Mouse (Mus musculus): ENCODE data around the gene Il17f.
"Not testable (repeated sequence)": the region's sequence is repeated elsewhere in the genome, so short reads cannot be mapped to it uniquely, and the experiment has no call there.

The Il17f gene

DNA sequence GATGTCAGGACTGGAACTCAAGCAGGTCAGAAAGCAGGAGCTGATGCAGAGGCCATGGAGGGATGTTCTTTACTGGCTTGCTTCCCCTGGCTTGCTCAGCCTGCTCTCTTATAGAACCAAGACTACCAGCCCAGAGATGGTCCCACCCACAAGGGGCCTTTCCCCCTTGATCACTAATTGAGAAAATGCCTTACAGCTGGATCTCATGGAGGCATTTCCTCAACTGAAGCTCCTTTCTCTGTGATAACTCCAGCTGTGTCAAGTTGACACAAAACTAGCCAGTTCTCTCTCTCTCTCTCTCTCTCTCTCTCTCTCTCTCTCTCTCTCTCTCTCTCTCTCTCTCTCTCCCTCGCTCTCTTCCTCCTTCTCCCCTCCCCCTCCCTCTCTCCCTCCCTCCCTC lies at the start of gene Il17f:
TSS of gene Il17f (minus strand) at position 101 of the 400 bp plus-strand sequence.
- not testable (repeated sequence) for DNase-seq (ENCODE audit: low read depth)

DNA sequence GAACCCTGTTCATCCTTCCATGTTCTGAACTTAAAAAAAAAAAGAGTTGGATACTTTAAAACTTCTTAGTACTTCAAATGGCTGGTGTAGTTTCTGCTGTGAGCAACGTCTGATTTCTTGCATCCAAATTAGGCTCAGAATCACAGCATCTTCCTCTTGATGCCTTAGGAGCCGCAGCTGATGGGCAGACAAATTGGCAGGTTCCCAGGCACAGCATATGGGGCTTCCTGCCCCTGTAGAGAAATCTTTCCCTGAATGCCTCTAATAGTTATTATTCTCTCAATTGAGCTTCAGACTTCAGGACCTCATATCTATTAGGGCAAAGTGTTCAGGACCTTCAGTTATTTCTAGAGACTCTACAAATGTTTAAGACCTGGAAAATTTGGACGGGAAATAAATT lies 49.5 kb upstream of the Il17f start:
- DNase-seq (ENCODE audit: low read depth) = no peak

DNA sequence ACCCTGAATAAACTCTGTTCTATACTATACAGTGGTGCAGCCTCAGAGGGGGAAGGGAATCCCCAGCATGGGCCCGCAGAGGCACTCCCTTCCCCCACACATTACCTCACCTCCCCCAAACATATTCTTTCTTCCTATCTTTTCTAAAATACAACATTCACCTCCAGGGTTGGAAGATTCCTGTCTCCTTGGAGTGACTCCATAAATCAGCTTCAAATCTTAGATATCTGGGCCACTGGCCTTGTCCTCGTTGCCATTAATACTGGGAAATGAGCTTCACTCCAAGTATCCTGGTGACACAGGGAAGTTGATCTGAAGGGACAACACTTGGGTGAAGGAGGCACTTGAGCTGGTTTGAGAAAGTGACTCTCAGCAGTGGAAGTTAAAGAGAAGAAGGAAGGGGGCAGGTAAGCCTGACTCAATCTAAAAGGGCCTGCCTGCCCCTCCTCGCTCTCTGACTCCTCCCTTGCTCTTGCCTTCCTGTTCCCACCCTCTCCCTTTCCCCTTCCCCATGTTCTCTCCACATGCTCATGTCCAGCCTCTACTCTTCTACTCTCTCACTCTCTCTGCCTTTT lies 46.2 kb upstream of the Il17f start:
- DNase-seq (ENCODE audit: low read depth) = no peak

- DNase-seq (ENCODE audit: low read depth) = no peak
Observed at GRCm38 (mm10) chr1:20833141-20833511, 42.7 kb upstream of the Il17f start.

DNA sequence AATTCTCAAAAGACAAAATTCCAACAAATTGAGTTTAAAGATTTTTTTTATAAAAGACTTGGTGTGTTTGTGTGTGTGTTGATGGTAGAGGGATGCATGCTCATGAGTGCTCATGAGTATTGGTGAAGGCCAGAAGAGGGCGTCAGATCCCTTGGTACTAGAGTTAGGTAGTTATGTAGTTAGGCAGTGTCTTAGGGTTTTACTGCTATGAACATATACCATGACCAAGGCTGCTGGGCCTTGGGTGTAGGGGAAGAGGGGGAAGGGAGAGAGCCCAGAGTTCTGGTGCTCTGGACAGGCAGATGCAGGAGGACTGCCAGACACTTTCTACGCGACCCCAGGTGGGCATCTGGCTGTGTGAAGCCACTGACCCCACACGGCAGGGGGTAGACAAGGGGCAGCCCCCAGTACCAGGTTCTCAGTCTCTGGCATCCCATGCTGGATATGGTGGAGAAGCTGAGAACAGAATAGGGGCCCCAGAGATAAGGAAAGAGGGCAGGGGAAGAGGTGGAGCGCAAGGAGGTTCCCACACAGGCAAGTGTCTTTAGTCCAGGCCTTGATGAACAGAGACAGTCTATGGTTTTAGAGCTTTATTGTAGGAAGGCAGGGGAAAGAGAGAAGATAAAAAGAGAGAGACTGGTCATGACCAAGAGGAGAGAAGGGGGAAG lies 42.2 kb upstream of the Il17f start:
- no peak for DNase-seq (ENCODE audit: low read depth)

GRCm38 (mm10) chr1:20830546-20830945 lies 40.1 kb upstream of the Il17f start:
- DNase-seq (ENCODE audit: low read depth) = no peak

GRCm38 (mm10) chr1:20828061-20828460 lies 37.6 kb upstream of the Il17f start:
- DNase-seq (ENCODE audit: low read depth) = no peak

DNA sequence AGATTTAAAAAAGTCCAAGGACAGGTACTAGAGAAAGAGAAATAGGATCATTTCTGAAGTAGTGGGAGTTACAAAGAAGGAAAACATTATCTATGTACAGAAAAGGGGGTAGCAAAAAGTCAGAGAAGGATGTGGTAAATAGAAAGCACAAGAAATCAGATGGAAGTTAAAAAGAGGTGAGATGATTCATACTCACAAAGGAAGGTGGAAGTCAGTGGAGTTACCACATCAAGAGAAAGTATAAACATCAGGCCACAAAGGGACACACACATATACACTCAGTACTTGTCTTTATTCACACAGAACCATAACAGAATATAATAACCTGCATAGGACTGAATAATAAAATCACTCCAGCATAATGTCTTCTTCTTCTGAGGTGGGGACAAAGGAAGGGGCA lies 34.6 kb upstream of the Il17f start:
- DNase-seq (ENCODE audit: low read depth) = no peak

GRCm38 (mm10) chr1:20823906-20824305 lies 33.5 kb upstream of the Il17f start:
- no peak for DNase-seq (ENCODE audit: low read depth)

- no peak for DNase-seq (ENCODE audit: low read depth)
Observed at GRCm38 (mm10) chr1:20823471-20823870, 33.1 kb upstream of the Il17f start.

DNA sequence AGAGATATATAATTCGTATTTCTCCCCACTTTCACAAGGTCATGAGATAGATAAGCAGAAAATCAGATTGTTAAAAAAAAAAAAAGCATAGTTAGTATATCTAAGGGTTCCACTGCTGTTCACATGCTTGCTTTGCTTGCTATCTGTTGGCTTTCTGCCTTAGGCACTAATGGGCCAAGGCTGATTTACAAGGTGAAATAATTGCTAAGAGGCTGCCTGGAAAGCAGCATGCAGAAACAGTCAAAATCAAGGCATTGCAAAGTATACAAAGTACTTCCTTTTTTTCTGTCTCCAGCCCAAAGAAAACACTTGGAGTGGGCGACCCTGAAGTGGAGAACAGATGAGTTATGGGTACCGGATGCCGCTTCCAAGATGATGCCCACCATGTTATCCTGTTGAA lies 30.5 kb upstream of the Il17f start:
- DNase-seq (ENCODE audit: low read depth) = no peak

DNA sequence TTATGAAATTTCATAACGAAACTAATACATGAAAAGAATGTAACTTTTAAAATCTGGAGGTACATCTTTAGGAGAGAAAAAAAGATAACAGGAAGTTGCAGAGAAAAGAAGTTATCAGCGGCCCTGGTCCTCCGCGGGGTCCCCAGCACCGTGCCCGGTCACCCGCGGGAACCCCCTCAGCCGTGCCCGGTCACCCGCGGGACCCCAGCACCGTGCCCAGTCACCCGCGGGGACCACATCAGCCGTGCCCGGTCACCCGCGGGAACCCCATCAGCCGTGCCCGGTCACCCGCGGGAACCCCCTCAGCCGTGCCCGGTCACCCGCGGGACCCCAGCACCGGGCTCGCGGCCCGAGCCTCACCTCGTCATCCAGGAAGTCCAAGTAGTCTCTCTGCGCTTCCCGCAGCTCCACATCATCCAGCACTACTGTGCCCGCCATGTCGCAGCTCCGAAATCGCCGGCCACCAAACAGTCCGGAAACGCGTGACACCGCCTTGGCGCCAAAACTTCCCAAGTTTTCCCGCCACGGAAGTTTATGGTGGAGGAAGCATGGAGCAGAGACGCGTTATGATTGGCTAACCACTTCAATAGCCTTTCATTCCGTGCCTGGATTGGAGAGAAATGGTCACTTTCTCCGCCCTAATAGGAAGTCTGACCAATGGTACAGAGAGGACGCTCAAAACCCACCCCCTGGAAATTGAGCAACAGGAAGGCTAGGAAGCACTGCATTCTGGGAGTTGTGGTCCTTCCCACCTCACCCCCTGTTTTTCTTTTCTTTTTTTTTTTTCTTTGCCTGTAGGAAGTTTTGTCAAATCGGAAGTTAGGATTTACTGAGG lies 29.6 kb upstream of the Il17f start, which contains the start of gene Mcm3:
TSS of gene Mcm3 (minus strand) at position 542 of the 835 bp plus-strand sequence.
- DNase-seq (ENCODE audit: low read depth) = peak; percentile 95

DNA sequence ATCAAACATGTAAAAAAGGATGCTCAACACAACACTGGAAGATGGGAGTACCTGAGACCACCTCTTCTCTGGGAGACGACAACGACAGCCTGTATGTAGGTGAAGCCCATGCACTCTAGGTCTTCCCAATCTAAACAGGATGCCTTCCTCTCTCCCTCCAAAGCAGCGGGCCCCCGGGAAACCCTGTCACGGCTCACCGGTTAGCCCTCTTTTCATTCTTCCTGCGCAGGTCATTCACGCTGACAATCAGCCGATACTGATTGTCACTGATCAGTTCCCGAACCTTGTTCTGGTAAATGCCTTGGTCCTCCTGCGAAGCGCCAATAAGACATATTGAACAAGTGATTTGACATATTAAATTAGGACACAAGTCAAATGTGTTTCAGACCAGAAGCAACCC lies 27.2 kb upstream of the Il17f start:
- DNase-seq (ENCODE audit: low read depth) = no peak

DNA sequence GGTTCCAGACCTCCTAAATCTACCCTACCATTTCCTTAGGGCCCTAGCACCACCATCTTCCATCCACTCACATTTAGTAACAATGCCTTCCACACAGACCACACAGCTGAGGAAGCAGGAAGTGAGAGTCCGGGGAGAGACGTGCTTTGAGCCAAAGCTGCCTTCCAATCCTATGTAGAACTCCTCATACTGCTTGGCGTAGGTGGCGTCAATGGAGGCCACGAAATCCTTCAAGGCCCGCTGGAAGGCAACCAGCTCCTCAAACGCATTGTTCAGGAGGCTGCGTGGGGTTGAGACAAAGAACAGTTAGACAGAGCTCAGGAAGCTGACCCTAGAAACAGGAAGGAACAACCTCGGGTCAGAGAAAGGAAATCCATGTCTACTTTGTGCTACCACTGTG lies 26.8 kb upstream of the Il17f start:
- DNase-seq (ENCODE audit: low read depth) = no peak

- DNase-seq (ENCODE audit: low read depth) = no peak
Observed at GRCm38 (mm10) chr1:20814521-20814920, 24.1 kb upstream of the Il17f start.

- DNase-seq (ENCODE audit: low read depth) = no peak
Observed at GRCm38 (mm10) chr1:20804526-20804925, 14.1 kb upstream of the Il17f start.

- peak; percentile 8 for DNase-seq (ENCODE audit: low read depth)
Observed at GRCm38 (mm10) chr1:20801682-20802390, 11.4 kb upstream of the Il17f start.

DNA sequence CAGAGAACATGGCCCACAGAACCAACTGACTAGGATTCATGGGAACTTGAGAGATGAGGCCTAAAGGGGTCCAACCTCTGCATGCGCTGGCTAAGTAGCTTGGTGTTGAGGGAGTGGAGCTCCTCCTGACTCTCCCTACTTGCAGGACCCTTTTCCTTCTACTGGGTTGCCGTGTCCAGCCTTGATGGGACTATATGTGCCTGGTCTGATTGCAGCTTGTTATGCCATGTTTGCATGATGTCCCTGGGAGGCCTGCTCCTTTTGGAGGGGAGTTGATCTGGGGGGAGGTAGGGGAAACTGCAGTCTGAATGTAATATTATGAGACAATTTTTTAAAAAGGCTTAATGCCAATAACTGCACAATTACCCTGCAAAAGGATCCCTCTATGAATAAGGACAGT lies 10.9 kb upstream of the Il17f start:
- no peak for DNase-seq (ENCODE audit: low read depth)

DNA sequence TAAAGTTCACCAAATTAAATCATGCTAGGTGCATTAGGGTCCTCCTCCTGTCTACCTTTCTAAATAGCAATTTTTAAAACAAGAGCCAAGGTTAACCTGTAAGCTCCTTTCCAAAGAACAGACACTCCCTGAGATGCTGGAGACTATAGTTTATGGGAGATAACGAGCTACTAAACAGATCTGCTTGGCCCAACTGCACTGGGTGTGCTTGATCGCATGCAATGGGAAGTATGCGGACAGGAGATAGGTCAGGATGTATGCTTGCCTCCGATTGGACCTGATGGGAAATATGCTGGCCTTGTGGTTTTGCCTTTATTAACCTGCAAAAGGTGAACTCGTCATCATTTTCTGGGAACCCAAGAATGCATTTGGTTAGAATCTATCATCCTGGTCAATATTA lies 4.8 kb upstream of the Il17f start:
- no peak for DNase-seq (ENCODE audit: low read depth)

GRCm38 (mm10) chr1:20794760-20795159 lies 4.3 kb upstream of the Il17f start:
- no peak for DNase-seq (ENCODE audit: low read depth)

DNA sequence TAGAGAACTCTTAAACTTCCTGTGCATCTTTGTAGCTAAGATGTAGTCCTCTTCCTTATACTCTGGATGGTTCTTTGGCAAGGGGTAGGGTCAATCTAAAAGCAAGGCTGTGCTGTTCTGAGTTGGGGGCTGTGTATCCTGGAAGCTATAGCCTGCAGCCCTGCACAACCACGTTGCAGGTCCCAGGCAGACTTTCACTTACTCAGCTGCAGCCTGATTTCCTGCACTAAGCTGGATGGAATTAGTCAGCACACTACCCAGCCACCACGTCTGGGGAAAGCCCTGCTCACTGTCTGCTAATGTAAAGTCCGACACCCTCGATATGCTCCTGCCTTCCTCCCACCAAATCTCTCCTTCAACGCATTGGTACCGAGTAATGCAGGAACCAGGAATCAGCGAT lies 997 bp upstream of the Il17f start:
- peak; percentile 0 for DNase-seq (ENCODE audit: low read depth)

GRCm38 (mm10) chr1:20788419-20788818 lies 2.0 kb downstream of the Il17f start:
- no peak for DNase-seq (ENCODE audit: low read depth)

DNA sequence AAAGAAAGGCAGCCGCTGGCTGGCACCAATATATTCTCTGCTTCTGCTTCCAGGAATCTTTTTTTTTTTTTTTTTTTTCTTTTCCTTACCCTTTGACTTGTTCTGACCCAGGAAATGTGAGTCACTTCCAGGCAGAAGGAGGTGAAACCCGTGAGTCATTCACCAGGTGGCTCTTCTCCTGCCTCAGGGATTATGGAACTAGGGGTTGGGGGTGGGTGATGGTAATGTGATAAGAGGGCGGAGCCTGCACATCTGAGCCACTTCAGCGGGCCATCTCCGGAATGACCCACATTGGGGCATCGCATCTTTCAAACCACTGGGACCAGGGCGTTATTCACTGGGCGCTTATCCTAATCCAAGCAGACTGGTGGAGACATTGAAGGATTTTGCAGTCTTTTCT lies 3.4 kb downstream of the Il17f start:
- no peak for DNase-seq (ENCODE audit: low read depth)
